Comparison of ENCODE assay signal across 19 mouse cellular contexts in the genomic region with DNA sequence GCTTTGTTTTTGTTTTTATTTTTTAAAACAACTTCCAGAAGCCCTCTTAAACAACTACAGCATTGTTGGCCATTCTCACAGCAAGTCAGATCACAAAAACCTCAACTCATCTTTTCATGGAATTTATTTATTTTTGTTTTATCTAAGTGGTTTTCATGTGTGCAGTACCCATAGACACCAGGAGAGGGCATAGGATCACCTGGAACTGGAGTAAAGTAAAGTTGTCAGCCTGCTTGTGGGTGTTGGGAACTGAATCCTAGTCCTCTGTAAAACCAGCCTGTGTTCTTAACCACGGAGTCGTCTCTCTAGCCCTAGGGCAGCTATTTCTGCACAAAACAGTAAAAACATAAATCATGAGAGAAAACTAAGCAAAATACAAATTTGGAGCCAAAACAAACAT.
A peak's percentile ranks its signal among the peaks of the same experiment; 100 is the strongest.
DNase-seq lines count a peak whose midpoint lies in the region; ATAC-seq and TF ChIP-seq lines count a peak whose summit lies in the region.
"Had no signal": no experiment of that assay in that cellular context is flagged by ENCODE, and none has a peak within 500 bp of the region (broad histone marks: within the 10 kb centered on the region; RNA-seq: fewer than 3 reads in every experiment).

No protein-coding gene starts in this region.

- no peaks in the 10 kb centered on the region for H3K4me1 ChIP-seq in midbrain, postnatal 0 days (ENCODE audit: insufficient read depth, low read length)
- H3K4me1 ChIP-seq in midbrain, embryonic 14.5 days (ENCODE audit: control insufficient read depth, insufficient read depth, low read length), result no peaks in the 10 kb centered on the region
- H3K4me1 ChIP-seq: hindbrain, embryonic 10.5 days; megakaryocyte, embryonic 14.5 days; neural tube, embryonic 12.5 days had no signal

- POLR2A ChIA-PET in Patski (lab: Charles Lee), result no interaction called here

- H3K9me3 ChIP-seq in midbrain, postnatal 0 days (ENCODE audit: low read length), result no peaks in the 10 kb centered on the region
- no peaks in the 10 kb centered on the region for H3K9me3 ChIP-seq in midbrain, embryonic 14.5 days (ENCODE audit: control insufficient read depth, low read length)
- H3K9me3 ChIP-seq: heart, embryonic 15.5 days; neural tube, embryonic 12.5 days had no signal

- TF ChIP-seq CTCF in layer of hippocampus, adult 2 months (conservative IDR thresholded peaks at IDR 0.05), result peak; percentile 58
- peak; percentile 33; the same call in 1 of the 2 replicates for TF ChIP-seq CTCF in midbrain, postnatal 0 days (IDR thresholded peaks at IDR 0.05)
- peak; percentile 47 for TF ChIP-seq CTCF in Patski (IDR thresholded peaks at IDR 0.05)

- no peak for DNase-seq in layer of hippocampus, adult 2 months (ENCODE audit: low spot score in 2 of 2)
- DNase-seq in layer of hippocampus, adult 11-12 months (ENCODE audit: low spot score), result no peak
- DNase-seq in midbrain, postnatal 0 days (ENCODE audit: low spot score), result no peak
- no peak for DNase-seq in midbrain, embryonic 14.5 days
- DNase-seq in Patski (ENCODE audit: low read depth, low spot score), result no peak
- no peak for DNase-seq in kidney, postnatal 36 days
- DNase-seq: adrenal gland, adult 8-10 months; cerebellum, adult 11-12 months; cerebellum, postnatal 36 days; heart, adult 18-20 months; kidney, postnatal 10 days; layer of hippocampus, adult 9-11 months had no signal

- H3K4me3 ChIP-seq in layer of hippocampus, adult 2 months, result no peak overlapping the region
- no peak overlapping the region for H3K4me3 ChIP-seq in midbrain, postnatal 0 days (ENCODE audit: low read depth, low read length)
- H3K4me3 ChIP-seq in midbrain, embryonic 14.5 days (replicated peaks; ENCODE audit: low read depth, low read length), result no peak overlapping the region
- H3K4me3 ChIP-seq: erythroblast, embryonic 14.5 days; heart, embryonic 15.5 days; hindbrain, embryonic 10.5 days; neural tube, embryonic 12.5 days had no signal

- H3K27ac ChIP-seq in layer of hippocampus, adult 2 months, result no peak overlapping the region
- H3K27ac ChIP-seq in midbrain, postnatal 0 days (ENCODE audit: low read depth, low read length), result no peak overlapping the region
- H3K27ac ChIP-seq in midbrain, embryonic 14.5 days (replicated peaks; ENCODE audit: low read depth, low read length), result no peak overlapping the region
- H3K27ac ChIP-seq: heart, embryonic 15.5 days; hindbrain, embryonic 10.5 days; neural tube, embryonic 12.5 days had no signal

- 90% methylated on average over 2 of the region's 2 CpGs for WGBS in midbrain, postnatal 0 days
- WGBS in midbrain, embryonic 14.5 days, result 98% methylated on average over 2 of the region's 2 CpGs

- no peak overlapping the region for H3K4me2 ChIP-seq in midbrain, postnatal 0 days (ENCODE audit: low read depth, low read length, poor library complexity, severe bottlenecking)
- H3K4me2 ChIP-seq in midbrain, embryonic 14.5 days (ENCODE audit: low read length), result no peak overlapping the region
- H3K4me2 ChIP-seq: heart, embryonic 15.5 days; neural tube, embryonic 12.5 days had no signal

- CTCF ChIA-PET in Patski (lab: Charles Lee), result no interaction called here

- H3K9ac ChIP-seq in midbrain, postnatal 0 days (replicated peaks; ENCODE audit: low read length, poor library complexity, severe bottlenecking), result no peak overlapping the region
- H3K9ac ChIP-seq in midbrain, embryonic 14.5 days (replicated peaks; ENCODE audit: low read length), result no peak overlapping the region
- H3K9ac ChIP-seq: heart, embryonic 15.5 days; neural tube, embryonic 12.5 days had no signal

- in situ Hi-C loops in Patski (cut with MboI; ENCODE audit: low pct_unique_long_range_greater_than_20kb), result no loop called here

- no peaks in the 10 kb centered on the region for H3K36me3 ChIP-seq in midbrain, postnatal 0 days (ENCODE audit: insufficient read depth, low read length)
- no peaks in the 10 kb centered on the region for H3K36me3 ChIP-seq in midbrain, embryonic 14.5 days (ENCODE audit: control insufficient read depth, insufficient read depth, low read length)
- H3K36me3 ChIP-seq: neural tube, embryonic 12.5 days had no signal

- no peak for ATAC-seq in midbrain, postnatal 0 days (ENCODE audit: low FRiP score)
- ATAC-seq in midbrain, embryonic 14.5 days (ENCODE audit: low FRiP score, low TSS enrichment), result no peak
- ATAC-seq in Patski, result no peak
- ATAC-seq in erythroblast, adult 5-6 weeks (replicated peaks; ENCODE audit: low FRiP score, poor library complexity, severe bottlenecking), result no peak
- ATAC-seq: forebrain, embryonic 16.5 days had no signal

- H3K27me3 ChIP-seq in midbrain, postnatal 0 days (ENCODE audit: insufficient read depth, low read length), result no peaks in the 10 kb centered on the region
- H3K27me3 ChIP-seq in midbrain, embryonic 14.5 days (ENCODE audit: control insufficient read depth, insufficient read depth, low read length), result no peaks in the 10 kb centered on the region
- no peaks in the 10 kb centered on the region for H3K27me3 ChIP-seq in Patski
- H3K27me3 ChIP-seq: heart, embryonic 15.5 days; megakaryocyte, embryonic 14.5 days; neural tube, embryonic 12.5 days had no signal
